Mouse (Mus musculus): ENCODE data around the gene Oosp1. TPM values are rescaled to one million over a fixed set of nuclear protein-coding genes. Genes with fewer than 3 reads are reported as not detected.

The Oosp1 gene
- total and polyA plus RNA-seq, 3 experiments, result not detected

- TF ChIP-seq SMC3 (IDR thresholded peaks at IDR 0.05; ENCODE audit: low read depth, low read length) (no peak), RCOR1 (IDR thresholded peaks at IDR 0.05; ENCODE audit: low read depth, low read length) (no peak), E2F4 (IDR thresholded peaks at IDR 0.05; ENCODE audit: borderline replicate concordance, low read depth, low read length) (no peak)
- Histone ChIP-seq H3K4me3 (ENCODE audit: control insufficient read depth in 1 of 2, insufficient read depth in 1 of 2, low read depth in 2 of 2, low read length in 2 of 2) (no peak overlapping the region), H3K4me1 (ENCODE audit: control insufficient read depth in 1 of 2, insufficient read depth in 2 of 2, low read length in 2 of 2) (peaks cover 0 to 5% of the 10 kb centered on the region in 2 experiments; a peak in 2 of 4 replicates), H3K9ac (ENCODE audit: control insufficient read depth, low read depth, low read length, poor library complexity, severe bottlenecking) (no peak overlapping the region), H3K79me2 (ENCODE audit: control insufficient read depth, insufficient read depth, low read length, poor library complexity) (no peaks in the 10 kb centered on the region), H3K36me3 (ENCODE audit: control insufficient read depth in 1 of 2, insufficient read depth in 2 of 2, low read length in 2 of 2) (no peaks in the 10 kb centered on the region; a peak in 1 of 4 replicates), H3K9me3 (replicated peaks; ENCODE audit: insufficient read depth, low read length) (no peaks in the 10 kb centered on the region), H3K27ac (ENCODE audit: control insufficient read depth, low read depth, low read length) (no peak overlapping the region), H3K27me3 (ENCODE audit: control insufficient read depth in 1 of 2, insufficient read depth in 2 of 2, low read length in 2 of 2) (peaks cover under 1 to 2% of the 10 kb centered on the region in 2 experiments; a peak in 2 of 4 replicates)
- DNase-seq (ENCODE audit: low read depth, low spot score), result no peak
These were observed 29.1 kb upstream of the Oosp1 start for GRCm38 (mm10) chr19:11720071-11720470.

GRCm38 (mm10) chr19:11712451-11712850, 21.5 kb upstream of the Oosp1 start:
- DNase-seq (ENCODE audit: low read depth, low spot score), result no peak
- H3K27me3 ChIP-seq (ENCODE audit: control insufficient read depth in 1 of 2, insufficient read depth in 2 of 2, low read length in 2 of 2), result peaks cover 5 to 9% of the 10 kb centered on the region in 2 experiments
- no peaks in the 10 kb centered on the region for H3K79me2 ChIP-seq (ENCODE audit: control insufficient read depth, insufficient read depth, low read length, poor library complexity)
- no peak for TF ChIP-seq POLR2AphosphoS2 (IDR thresholded peaks at IDR 0.05; ENCODE audit: low read length)
- no peak for TF ChIP-seq ELF1 (IDR thresholded peaks at IDR 0.05; ENCODE audit: low read depth, low read length)
- no peak for TF ChIP-seq SMC3 (IDR thresholded peaks at IDR 0.05; ENCODE audit: low read depth, low read length)
- TF ChIP-seq POLR2A (IDR thresholded peaks at IDR 0.05; ENCODE audit: control insufficient read depth in 1 of 2, insufficient read depth in 1 of 2, low read depth in 1 of 2, low read length in 2 of 2, poor library complexity in 1 of 2), result no peak
- TF ChIP-seq CHD2 (IDR thresholded peaks at IDR 0.05; ENCODE audit: low read length), result no peak
- no peaks in the 10 kb centered on the region for H3K36me3 ChIP-seq (ENCODE audit: control insufficient read depth in 1 of 2, insufficient read depth in 2 of 2, low read length in 2 of 2)
- H3K4me3 ChIP-seq (ENCODE audit: control insufficient read depth in 1 of 2, insufficient read depth in 1 of 2, low read depth in 2 of 2, low read length in 2 of 2), result no peak overlapping the region
- H3K27ac ChIP-seq (ENCODE audit: control insufficient read depth, low read depth, low read length), result no peak overlapping the region
- no peak overlapping the region for H3K9ac ChIP-seq (ENCODE audit: control insufficient read depth, low read depth, low read length, poor library complexity, severe bottlenecking)
- H3K4me1 ChIP-seq (ENCODE audit: control insufficient read depth in 1 of 2, insufficient read depth in 2 of 2, low read length in 2 of 2), result no peaks in the 10 kb centered on the region
- H3K9me3 ChIP-seq (replicated peaks; ENCODE audit: insufficient read depth, low read length), result no peaks in the 10 kb centered on the region

- Histone ChIP-seq H3K36me3 (ENCODE audit: control insufficient read depth in 1 of 2, insufficient read depth in 2 of 2, low read length in 2 of 2) (no peaks in the 10 kb centered on the region), H3K27me3 (ENCODE audit: control insufficient read depth in 1 of 2, insufficient read depth in 2 of 2, low read length in 2 of 2) (peaks cover 4 to 8% of the 10 kb centered on the region in 2 experiments; a peak in 3 of 4 replicates), H3K9me3 (replicated peaks; ENCODE audit: insufficient read depth, low read length) (no peaks in the 10 kb centered on the region), H3K79me2 (ENCODE audit: control insufficient read depth, insufficient read depth, low read length, poor library complexity) (no peaks in the 10 kb centered on the region), H3K4me1 (ENCODE audit: control insufficient read depth in 1 of 2, insufficient read depth in 2 of 2, low read length in 2 of 2) (no peaks in the 10 kb centered on the region), H3K4me3 (ENCODE audit: control insufficient read depth in 1 of 2, insufficient read depth in 1 of 2, low read depth in 2 of 2, low read length in 2 of 2) (no peak overlapping the region), H3K9ac (ENCODE audit: control insufficient read depth, low read depth, low read length, poor library complexity, severe bottlenecking) (no peak overlapping the region), H3K27ac (ENCODE audit: control insufficient read depth, low read depth, low read length) (no peak overlapping the region)
- no peak for DNase-seq (ENCODE audit: low read depth, low spot score)
- TF ChIP-seq POLR2AphosphoS5 (IDR thresholded peaks at IDR 0.05; ENCODE audit: borderline replicate concordance, low read depth, low read length) (no peak), POLR2A (IDR thresholded peaks at IDR 0.05; ENCODE audit: control insufficient read depth in 1 of 2, insufficient read depth in 1 of 2, low read depth in 1 of 2, low read length in 2 of 2, poor library complexity in 1 of 2) (no peak), UBTF (IDR thresholded peaks at IDR 0.05; ENCODE audit: borderline replicate concordance, insufficient read depth, low read depth, low read length) (no peak), SMC3 (IDR thresholded peaks at IDR 0.05; ENCODE audit: low read depth, low read length) (no peak), MAFK (IDR thresholded peaks at IDR 0.05; ENCODE audit: borderline replicate concordance, low read depth, low read length) (no peak), NELFE (IDR thresholded peaks at IDR 0.05; ENCODE audit: low read depth, low read length) (no peak), USF2 (IDR thresholded peaks at IDR 0.05; ENCODE audit: borderline replicate concordance in 1 of 2, insufficient read depth in 1 of 2, low read depth in 1 of 2, low read length in 2 of 2) (no peak), MXI1 (IDR thresholded peaks at IDR 0.05; ENCODE audit: low read depth, low read length) (no peak), NRF1 (IDR thresholded peaks at IDR 0.05; ENCODE audit: insufficient read depth, low read depth, low read length, poor library complexity, severe bottlenecking) (no peak), ZC3H11A (IDR thresholded peaks at IDR 0.05; ENCODE audit: low read depth, low read length) (no peak), TCF12 (IDR thresholded peaks at IDR 0.05; ENCODE audit: low read depth, low read length) (no peak), CHD1 (IDR thresholded peaks at IDR 0.05; ENCODE audit: low read depth, low read length) (no peak), RAD21 (IDR thresholded peaks at IDR 0.05; ENCODE audit: low read depth, low read length) (no peak), ZNF384 (IDR thresholded peaks at IDR 0.05; ENCODE audit: low read depth, low read length) (no peak), MYC (IDR thresholded peaks at IDR 0.05; ENCODE audit: low read depth, low read length) (no peak), ETS1 (IDR thresholded peaks at IDR 0.05; ENCODE audit: low read depth, low read length) (no peak), POLR2AphosphoS2 (IDR thresholded peaks at IDR 0.05; ENCODE audit: low read length) (no peak), E2F4 (IDR thresholded peaks at IDR 0.05; ENCODE audit: borderline replicate concordance, low read depth, low read length) (no peak)
These were observed 7.4 kb upstream of the Oosp1 start for GRCm38 (mm10) chr19:11698342-11698741.
